Mouse (Mus musculus) heart, embryonic 11.5 days (tissue): ENCODE measurements around the gene Tmprss9. TPM values are rescaled to one million over a fixed set of nuclear protein-coding genes. Genes with fewer than 3 reads are reported as not detected.

ENCODE experiments used
- ATAC-seq: fragments of 200-750 bp; cut with Nextera tagmentation; replicated peaks from 2 replicates; pipeline ENCODE4 v1.8.0; 2017; ENCODE audit warnings: moderate library complexity; ENCODE audit not compliant: insufficient number of reproducible peaks, low FRiP score, low TSS enrichment
- H3K27ac ChIP-seq: fragments of 300-500 bp; sonication (generic); 2 replicates; pipeline ENCODE4 v1.5.1; 2014; ENCODE audit warnings: mild to moderate bottlenecking, low read depth, low read length
- H3K27me3 ChIP-seq: fragments of 300-500 bp; sonication (generic); 2 replicates; pipeline ENCODE4 v1.6.1; 2014; ENCODE audit warnings: mild to moderate bottlenecking, low read length, mixed read lengths; ENCODE audit not compliant: control insufficient read depth, insufficient read depth
- H3K36me3 ChIP-seq: fragments of 300-500 bp; sonication (generic); 2 replicates; pipeline ENCODE4 v1.6.1; 2014; ENCODE audit warnings: mild to moderate bottlenecking, low read length, moderate library complexity, mixed read lengths; ENCODE audit not compliant: control insufficient read depth, insufficient read depth
- H3K4me1 ChIP-seq: fragments of 300-500 bp; sonication (generic); 2 replicates; pipeline ENCODE4 v1.6.1; 2014; ENCODE audit warnings: low read length; ENCODE audit not compliant: control insufficient read depth, insufficient read depth
- H3K4me2 ChIP-seq: fragments of 300-500 bp; sonication (generic); 2 replicates; pipeline ENCODE4 v1.6.1; 2014; ENCODE audit warnings: mild to moderate bottlenecking, moderate library complexity
- H3K4me3 ChIP-seq: fragments of 300-500 bp; sonication (generic); 2 replicates; pipeline ENCODE4 v1.5.1; 2014; ENCODE audit warnings: low read depth, low read length
- H3K9ac ChIP-seq: fragments of 300-500 bp; sonication (generic); 2 replicates; pipeline ENCODE4 v1.6.1; 2014; ENCODE audit warnings: mild to moderate bottlenecking, low read depth, low read length, moderate library complexity
- H3K9me3 ChIP-seq: fragments of 300-500 bp; sonication (generic); replicated peaks from 2 replicates; pipeline ENCODE4 v1.6.1; 2016; ENCODE audit warnings: low read length; ENCODE audit not compliant: control insufficient read depth
- WGBS: fragments of 180-500 bp; shearing (Covaris S2); extraction: QIAGEN DNeasy Blood & Tissue Kit; methylation state at CpG from one replicate; pipeline ENCODE4 v1.1.7; 2014; ENCODE audit not compliant: insufficient replicate concordance; 5-methylcytosine and 5-hydroxymethylcytosine counted together
- polyA plus RNA-seq: library from polyadenylated mRNA; unstranded; fragments of >200 nt; fragmentation: Nextera tagmentation; extraction: Ambion mirVana; gene quantifications from 2 replicates; pipeline ENCODE4 v1.2.1, GENCODE M21; 2014

Gene Tmprss9
- polyA plus RNA-seq, 1 experiment from 2014 or later = not detected

DNA sequence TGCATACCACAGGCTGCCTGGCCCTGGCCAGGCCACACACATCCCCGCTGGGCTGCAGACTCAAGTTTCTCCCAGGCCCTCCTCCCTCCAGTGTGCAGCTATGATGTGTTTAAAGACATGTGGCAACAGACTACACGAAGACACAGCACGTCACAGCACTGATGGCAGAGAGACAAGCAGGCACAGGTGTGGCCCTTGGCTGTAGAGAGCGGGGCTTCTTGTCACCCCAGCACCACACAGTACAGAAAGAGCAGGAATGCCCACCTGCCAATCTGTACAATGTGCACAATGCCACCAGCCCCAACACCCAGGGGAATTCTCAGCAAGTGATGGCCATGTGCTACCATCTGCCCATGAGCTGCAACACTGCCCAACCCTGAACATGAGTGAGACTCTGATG lies 39.7 kb downstream of the Tmprss9 start:
- peaks cover 20% of the 10 kb centered on the region for H3K36me3 ChIP-seq
- no peak overlapping the region for H3K4me2 ChIP-seq
- 89% methylated on average over 4 of the region's 4 CpGs for WGBS
- H3K27ac ChIP-seq = no peak overlapping the region
- no peak overlapping the region for H3K4me3 ChIP-seq
- H3K4me1 ChIP-seq = peaks cover 4% of the 10 kb centered on the region
- no peaks in the 10 kb centered on the region for H3K27me3 ChIP-seq
- ATAC-seq = no peak
- no peaks in the 10 kb centered on the region for H3K9me3 ChIP-seq
- no peak overlapping the region for H3K9ac ChIP-seq

GRCm38 (mm10) chr10:80911891-80912290 lies 40.2 kb downstream of the Tmprss9 start:
- no peak for ATAC-seq
- Histone ChIP-seq H3K27ac (no peak overlapping the region), H3K27me3 (no peaks in the 10 kb centered on the region), H3K36me3 (peaks cover 18% of the 10 kb centered on the region), H3K4me1 (peaks cover 4% of the 10 kb centered on the region), H3K9me3 (no peaks in the 10 kb centered on the region), H3K4me3 (no peak overlapping the region), H3K4me2 (no peak overlapping the region), H3K9ac (no peak overlapping the region)

- Histone ChIP-seq H3K9ac (peak overlapping the region; percentile 30; the same call in 1 of the 2 replicates), H3K27ac (no peak overlapping the region), H3K9me3 (no peaks in the 10 kb centered on the region), H3K4me3 (no peak overlapping the region), H3K4me2 (no peak overlapping the region), H3K36me3 (peaks cover 14% of the 10 kb centered on the region), H3K4me1 (peaks cover 10% of the 10 kb centered on the region), H3K27me3 (no peaks in the 10 kb centered on the region)
- WGBS = 86% methylated on average over 7 of the region's 8 CpGs
- no peak for ATAC-seq
Measured at GRCm38 (mm10) chr10:80913364-80914011, 41.8 kb downstream of the Tmprss9 start.

GRCm38 (mm10) chr10:80914253-80914656 lies 42.6 kb downstream of the Tmprss9 start:
- no peak for ATAC-seq
- Histone ChIP-seq H3K4me2 (no peak overlapping the region), H3K9me3 (no peaks in the 10 kb centered on the region), H3K9ac (peak overlapping the region; percentile 30; the same call in 1 of the 2 replicates), H3K27ac (no peak overlapping the region), H3K4me1 (peaks cover 12% of the 10 kb centered on the region), H3K4me3 (no peak overlapping the region), H3K27me3 (no peaks in the 10 kb centered on the region), H3K36me3 (peaks cover 8% of the 10 kb centered on the region)
- 81% methylated on average over 5 of the region's 5 CpGs for WGBS

- H3K9me3 ChIP-seq = no peaks in the 10 kb centered on the region
- no peak overlapping the region for H3K27ac ChIP-seq
- WGBS = 78% methylated on average over 2 of the region's 2 CpGs
- H3K36me3 ChIP-seq = peaks cover 5% of the 10 kb centered on the region
- H3K27me3 ChIP-seq = no peaks in the 10 kb centered on the region
- H3K9ac ChIP-seq = no peak overlapping the region
- peaks cover 12% of the 10 kb centered on the region for H3K4me1 ChIP-seq
- no peak overlapping the region for H3K4me2 ChIP-seq
- H3K4me3 ChIP-seq = no peak overlapping the region
- ATAC-seq = no peak
Measured at GRCm38 (mm10) chr10:80915260-80915659, 43.6 kb downstream of the Tmprss9 start.

DNA sequence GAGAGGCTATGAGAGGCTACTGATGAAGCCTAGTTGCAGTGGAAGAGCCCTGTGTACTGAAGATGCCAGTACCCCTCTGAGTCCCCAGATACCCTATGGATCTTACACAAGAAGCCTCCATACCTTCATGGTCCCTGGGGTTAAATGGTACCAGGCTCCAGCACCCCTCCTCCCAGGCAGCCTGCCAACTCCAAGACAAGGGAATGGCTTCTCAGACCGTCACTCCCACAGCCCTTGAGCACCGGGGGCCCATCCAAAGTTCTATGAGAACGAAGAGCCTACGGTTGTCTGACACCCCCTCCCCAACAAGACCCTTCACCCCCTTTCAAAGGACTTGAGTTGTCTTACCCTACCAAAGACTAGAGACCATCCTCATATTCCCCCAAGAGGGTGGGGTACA lies 44.1 kb downstream of the Tmprss9 start:
- no peak overlapping the region for H3K4me3 ChIP-seq
- ATAC-seq = no peak
- no peaks in the 10 kb centered on the region for H3K27me3 ChIP-seq
- H3K4me1 ChIP-seq = peaks cover 12% of the 10 kb centered on the region
- H3K9me3 ChIP-seq = no peaks in the 10 kb centered on the region
- 83% methylated on average over 4 of the region's 4 CpGs for WGBS
- H3K36me3 ChIP-seq = peaks cover 3% of the 10 kb centered on the region
- no peak overlapping the region for H3K27ac ChIP-seq
- no peak overlapping the region for H3K4me2 ChIP-seq
- H3K9ac ChIP-seq = no peak overlapping the region

GRCm38 (mm10) chr10:80917336-80917778 lies 45.7 kb downstream of the Tmprss9 start:
- WGBS = 4% methylated on average over 15 of the region's 15 CpGs
- Histone ChIP-seq H3K4me1 (peaks cover 12% of the 10 kb centered on the region), H3K36me3 (peaks cover 3% of the 10 kb centered on the region; the same call in 1 of the 2 replicates), H3K9ac (peak overlapping the region; percentile 86), H3K9me3 (no peaks in the 10 kb centered on the region), H3K4me3 (peak overlapping the region; percentile 62), H3K4me2 (peak overlapping the region; percentile 97), H3K27ac (no peak overlapping the region; the same call in 1 of the 2 replicates), H3K27me3 (no peaks in the 10 kb centered on the region)
- ATAC-seq = peak; percentile 32; the same call in 1 of the 2 replicates

GRCm38 (mm10) chr10:80917779-80918434 lies 46.3 kb downstream of the Tmprss9 start, which contains the start of gene Lmnb2:
Lmnb2 (minus strand) TSS chr10:80918245.
- Histone ChIP-seq H3K36me3 (peaks cover 3% of the 10 kb centered on the region; the same call in 1 of the 2 replicates), H3K27ac (peak within 1 kb of the TSS; percentile 18), H3K4me2 (peak within 1 kb of the TSS; percentile 97), H3K4me1 (peaks cover 12% of the 10 kb centered on the region), H3K9ac (peak within 1 kb of the TSS; percentile 86), H3K4me3 (peak within 1 kb of the TSS; percentile 62), H3K9me3 (no peaks in the 10 kb centered on the region), H3K27me3 (no peaks in the 10 kb centered on the region)
- ATAC-seq = peak; percentile 12; the same call in 1 of the 2 replicates
- WGBS = under 1% methylated on average over 61 of the region's 61 CpGs
